Mouse (Mus musculus): ENCODE measurements around the gene Tmem210.

Tmem210 gene

DNA sequence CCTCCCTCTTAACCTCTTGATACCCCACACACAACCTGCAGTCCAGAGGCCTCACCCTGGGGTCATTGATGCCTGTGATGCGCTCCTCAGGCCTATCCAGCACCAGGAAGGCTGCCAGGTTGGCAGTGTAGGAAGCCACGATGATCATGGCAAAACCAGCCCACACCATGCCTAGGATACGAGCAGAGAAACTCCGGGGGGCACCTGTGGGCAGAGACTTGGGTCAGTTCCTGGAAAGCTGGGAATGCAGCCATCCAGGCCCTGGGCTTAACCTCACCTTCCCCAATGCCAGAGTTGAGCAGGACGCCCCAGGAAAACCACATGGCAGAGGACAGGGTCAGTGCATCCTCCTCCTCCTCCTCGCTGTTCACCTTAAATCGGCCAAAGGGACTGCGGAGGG lies 9.1 kb downstream of the Tmem210 start:
- no peak for DNase-seq (ENCODE audit: low read depth)

DNA sequence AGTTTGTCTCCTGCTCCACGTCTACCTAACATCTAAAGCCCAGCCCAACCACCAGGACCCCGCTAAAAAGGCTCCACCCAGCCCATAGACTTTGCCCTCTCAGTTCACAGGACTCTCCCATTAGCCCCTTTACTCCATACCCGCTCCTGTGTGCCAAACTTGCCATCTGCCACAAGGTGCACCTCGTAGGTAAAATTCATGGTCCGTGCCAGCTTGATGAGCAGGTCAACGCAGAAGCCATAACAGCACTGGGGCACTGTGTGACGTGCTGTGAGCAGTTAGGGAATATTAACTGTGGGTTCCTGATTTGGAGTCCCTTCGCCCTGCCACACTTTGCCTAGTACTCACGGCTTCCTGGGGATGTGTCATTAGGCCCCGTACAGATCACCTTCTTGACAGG lies 10.1 kb downstream of the Tmem210 start:
- DNase-seq (ENCODE audit: low read depth) = no peak

DNA sequence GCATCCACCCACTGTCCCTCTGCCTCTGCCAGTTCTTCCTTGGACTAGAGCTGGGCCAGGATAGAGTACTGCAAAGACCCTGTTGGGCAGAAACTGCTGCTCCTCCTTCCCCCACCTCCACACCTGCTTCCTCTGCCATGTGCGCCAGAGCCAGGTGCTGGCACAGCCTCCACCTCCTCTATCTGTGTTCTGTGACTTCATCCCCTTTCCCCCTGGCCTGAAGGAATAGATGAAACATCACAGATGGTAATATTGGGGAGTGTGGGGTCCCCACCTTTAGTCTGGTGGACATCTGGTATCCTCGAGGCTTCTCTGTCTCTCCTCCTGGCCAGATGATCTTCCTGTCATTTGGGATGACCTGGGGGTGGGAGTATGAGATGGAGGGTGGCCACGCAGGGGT lies 15.5 kb downstream of the Tmem210 start:
- DNase-seq (ENCODE audit: low read depth) = no peak

DNA sequence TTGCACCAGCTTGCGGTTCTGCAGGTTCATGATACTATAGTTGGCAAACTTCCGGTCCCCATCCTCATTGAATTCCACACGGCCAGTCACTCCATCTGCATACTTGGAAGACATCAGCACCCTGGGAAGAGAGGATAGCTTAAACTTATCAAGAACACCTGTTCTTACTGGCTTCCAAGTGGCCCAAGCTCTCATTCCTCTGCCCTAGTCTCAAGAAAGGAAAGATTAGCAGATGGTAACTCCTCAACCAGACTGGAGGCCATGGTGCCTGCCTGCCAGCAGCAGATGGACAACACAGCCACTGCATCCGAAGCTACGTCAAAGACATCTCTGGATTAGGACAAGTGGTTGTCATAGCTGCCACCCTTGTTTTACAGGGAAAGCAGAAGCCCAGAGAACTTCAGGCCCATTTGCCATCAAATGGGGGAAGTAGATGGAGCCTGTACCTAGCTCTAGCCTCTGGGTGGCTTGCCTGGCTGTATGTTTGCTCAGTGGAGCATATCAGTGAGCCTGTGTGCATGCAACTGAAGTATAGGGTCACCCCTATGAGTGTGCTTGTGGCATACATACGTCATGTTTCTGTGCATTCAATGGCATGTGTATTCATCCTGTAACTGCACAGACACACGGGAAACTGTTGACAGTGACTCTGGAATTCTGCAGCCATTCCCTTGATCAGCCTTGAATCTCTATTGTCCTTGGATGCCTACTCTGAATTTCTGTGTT lies 16.1 kb downstream of the Tmem210 start:
- no peak for DNase-seq (ENCODE audit: low read depth)

DNA sequence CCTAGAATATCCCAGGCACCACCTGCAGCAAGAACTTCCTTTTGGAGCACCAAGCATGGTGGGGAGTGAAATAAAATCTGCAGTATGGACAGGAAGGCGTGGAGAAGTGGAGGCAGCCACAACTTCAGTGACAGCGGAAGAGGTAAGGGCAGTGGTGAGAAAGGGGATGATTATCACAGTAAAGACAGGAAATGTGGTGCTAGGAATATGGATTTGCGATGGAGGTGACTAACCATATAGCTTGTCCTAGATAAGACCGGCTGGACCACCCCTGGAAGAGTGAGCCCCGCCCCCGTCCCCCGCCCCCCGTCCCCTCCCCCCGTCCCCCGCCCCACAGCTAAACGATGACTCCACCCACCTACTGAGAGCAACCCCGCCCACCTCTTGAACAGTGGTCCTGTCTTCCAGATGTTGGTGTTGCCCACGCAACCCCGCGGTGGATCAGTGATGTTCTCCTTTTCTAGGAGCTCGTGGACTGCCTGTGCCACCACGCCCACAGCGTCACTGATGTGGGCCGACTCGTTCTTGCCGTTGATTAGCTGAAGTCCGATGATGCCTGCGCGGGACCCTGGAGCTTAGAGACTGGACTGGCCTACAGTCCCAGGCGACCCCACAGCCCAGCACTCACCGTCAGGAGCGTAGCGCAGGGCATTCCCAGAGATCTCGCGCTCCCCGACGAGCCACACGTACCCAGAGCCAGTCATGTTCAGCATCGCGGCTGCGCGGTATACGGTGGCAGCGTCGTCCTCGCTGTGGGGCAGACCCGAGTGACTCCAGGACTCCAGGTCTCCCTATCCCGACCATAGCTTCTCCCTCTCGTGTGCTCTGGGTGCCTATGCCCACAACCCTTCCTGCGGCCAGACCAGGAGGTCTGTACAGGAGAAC lies 17.0 kb downstream of the Tmem210 start:
- peak; percentile 36 for DNase-seq (ENCODE audit: low read depth)

DNA sequence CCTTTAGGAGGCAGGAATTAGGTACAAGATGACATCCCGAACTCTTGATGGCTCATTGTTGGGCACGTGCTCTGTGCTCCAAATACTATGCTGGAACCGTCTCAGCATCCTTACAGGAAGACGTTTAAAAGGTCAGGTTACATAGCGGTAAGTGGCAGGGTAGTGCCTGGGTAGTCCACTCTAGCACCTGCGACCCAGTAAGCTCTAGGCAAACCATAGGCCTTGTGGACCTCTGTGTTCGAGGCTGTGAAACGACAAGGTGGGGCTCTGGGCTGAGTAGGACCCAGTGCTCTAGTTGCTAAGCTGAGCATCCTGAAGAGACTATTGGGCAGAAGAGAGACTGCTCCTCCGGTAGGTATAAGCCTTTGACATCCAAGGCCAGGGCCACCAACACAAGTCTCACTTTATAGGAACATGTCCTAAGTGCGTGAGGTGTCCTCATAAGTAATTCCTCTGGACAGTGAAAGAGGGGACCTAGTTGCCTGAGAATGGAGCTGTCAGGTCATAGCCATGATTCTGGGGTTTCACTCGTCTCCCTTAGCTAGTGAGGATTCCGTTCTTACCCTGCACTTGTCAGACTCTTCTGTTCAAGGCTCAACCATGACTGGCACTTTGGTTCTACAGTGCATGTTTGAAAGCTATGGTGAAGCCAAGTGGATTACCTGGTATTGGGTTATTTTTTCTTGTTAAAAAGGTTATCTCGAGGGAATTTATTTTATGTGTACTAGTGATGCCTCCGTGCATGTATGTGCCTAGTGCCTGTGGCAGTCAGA lies 17.8 kb downstream of the Tmem210 start:
- no peak for DNase-seq (ENCODE audit: low read depth)

DNA sequence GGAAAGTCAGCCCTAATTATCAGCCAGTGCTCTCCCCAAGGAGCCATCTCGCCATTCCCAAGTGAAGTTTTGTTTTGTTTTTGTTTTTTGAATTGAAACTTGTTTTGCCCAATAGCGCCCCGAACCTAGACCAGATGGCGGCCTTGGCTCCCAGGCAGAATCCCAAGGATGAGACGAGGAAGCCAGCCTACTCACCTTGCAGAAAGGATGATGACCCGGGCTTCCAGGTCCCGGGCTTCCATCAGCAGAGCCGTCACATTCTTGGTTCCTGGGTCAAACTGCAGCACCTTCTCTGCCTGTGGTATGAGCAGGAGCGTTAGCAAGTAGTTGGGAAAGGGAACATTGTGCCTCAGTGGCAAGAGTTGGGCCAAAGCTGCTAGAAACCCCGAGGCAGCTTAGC lies 22.2 kb downstream of the Tmem210 start:
- DNase-seq (ENCODE audit: low read depth) = no peak

DNA sequence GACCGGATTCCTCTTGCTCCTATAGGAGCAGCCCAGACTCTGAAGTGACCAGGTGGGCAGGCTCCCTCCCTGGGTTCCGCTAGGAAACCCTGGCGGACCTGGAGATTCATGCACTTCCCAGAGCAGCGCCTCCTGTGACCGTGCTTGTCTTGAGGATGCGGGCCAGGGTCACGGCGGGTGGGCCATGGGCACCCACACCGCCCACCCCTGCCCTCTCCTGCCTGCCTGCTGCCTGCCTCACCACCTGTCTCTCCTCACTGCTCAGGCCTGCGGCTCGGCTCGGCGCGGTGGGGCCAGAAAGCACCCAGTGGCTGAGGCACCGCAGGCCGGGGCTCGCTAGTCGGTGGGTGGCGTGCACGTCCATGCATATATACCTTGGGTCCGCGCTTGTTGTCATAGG lies 23.0 kb downstream of the Tmem210 start:
- DNase-seq (ENCODE audit: low read depth) = no peak

DNA sequence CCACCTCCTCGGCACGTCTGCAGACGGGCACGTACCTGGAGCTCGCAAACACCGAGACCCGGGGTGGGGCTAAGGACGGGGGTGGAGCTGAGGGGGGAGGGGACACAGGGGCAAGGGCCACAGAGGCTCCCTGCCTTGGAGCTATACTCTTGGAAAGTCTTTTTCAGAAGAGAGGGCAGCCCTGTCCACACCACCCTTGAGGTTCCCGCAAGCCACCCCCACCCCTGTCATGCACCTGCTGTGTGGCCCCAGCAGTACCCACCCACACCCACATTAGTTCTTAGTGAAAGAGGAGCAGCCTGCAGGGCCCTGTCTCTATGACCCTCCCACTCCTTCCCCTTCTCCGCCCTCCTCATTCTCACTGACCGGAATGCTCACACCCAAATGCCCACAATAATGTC lies 23.5 kb downstream of the Tmem210 start:
- DNase-seq (ENCODE audit: low read depth) = no peak

DNA sequence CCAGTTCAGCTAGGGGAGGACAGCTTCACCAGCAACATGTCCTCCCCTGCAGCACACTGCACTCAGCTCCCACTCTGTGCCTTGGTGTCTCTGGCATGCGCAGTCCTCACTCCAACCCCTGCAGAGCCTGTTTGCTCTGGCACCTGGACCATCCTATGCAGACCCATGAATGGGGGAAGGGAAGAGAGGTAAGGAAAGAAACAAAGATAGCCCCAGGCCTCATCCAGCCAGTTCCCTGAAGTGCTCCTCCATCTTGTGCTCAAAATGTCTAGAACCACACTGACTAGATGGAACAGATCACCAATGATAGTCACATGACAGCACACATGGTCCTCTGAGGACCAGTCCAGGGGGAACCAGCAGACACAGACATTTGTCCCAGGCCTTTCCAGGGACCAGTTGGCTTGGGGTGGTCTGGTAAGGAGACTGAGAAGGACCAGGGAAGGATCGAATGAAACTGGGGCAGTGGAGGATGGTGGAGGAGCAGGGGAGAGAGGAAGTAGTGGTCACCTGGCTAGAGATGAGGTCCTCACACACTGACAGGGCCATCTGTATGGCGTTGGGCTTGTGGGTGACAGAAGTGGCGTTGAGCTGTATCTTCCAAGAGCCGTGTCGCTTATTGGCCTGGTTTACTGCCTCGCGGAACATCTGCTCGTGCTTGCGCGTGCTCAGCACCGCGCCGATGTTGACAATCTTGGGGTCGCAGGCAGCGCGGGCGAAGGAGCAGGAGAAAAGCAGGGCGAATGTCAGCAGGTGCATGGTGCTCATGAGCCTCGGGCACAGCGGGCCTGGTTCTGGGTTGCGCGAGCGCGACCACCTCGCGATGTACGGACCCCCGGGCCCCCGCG lies 30.4 kb downstream of the Tmem210 start:
- DNase-seq (ENCODE audit: low read depth) = no peak

DNA sequence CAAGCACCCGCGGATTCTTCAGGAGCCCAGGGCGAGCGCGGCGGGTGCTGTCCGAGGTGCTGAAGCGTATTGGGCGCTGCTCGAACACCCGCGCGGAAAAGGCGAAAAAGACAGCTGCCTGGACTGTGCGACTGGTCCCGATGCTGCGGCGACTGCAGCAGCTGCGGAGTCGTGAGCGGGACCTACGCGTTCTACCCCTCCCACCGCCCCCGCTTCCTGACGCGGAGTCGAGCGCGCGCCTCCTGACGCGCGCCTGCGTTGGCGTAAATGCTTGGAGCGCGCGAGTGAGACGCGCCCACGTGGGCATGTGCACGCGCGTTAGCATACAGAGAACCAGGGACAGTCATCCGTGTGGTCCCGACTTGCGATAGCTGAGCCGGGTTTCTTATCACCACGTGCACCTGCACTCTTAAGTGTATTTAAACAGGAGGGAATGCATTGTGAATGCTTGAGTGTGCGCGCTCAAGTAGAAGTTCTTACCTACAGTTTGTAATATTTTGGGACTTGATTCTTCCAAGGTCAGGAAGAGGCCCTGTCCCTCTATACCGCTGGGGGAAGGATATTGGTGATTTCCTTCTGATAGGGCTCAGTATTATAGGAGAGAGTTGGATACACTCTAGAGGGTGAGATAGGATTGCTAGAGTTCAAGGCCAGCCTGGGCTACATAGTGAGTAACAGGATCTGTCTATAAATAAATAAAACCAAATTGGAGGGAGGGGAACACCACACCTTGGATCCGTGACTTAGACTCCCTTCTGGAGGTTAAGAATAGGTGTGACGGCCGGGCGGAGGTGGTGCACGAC lies 31.2 kb downstream of the Tmem210 start, which contains the start of gene Grin1:
TSS of gene Grin1 (minus strand) at position 217 of the 803 bp plus-strand sequence.
- peak; percentile 71 for DNase-seq (ENCODE audit: low read depth)

DNA sequence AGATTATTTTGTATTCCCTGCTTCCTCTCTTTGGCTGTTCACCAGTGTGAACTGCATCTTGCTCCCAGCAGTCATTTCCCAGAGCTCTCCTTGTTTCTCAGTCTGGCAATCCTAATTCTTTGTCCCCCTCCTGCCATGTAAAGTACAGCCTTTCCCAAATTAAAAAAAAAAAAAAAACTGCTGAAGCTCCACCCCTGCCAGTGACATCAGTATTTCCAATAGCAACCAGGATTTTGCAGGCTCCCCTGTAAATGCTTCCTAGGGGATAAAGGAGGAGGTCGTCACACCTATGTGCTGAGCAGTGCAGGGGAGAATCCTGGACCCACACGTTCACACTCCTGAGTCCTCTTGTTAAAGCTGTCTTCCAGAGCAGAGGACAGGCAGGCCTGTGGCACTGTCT lies 32.1 kb downstream of the Tmem210 start:
- no peak for DNase-seq (ENCODE audit: low read depth)

DNA sequence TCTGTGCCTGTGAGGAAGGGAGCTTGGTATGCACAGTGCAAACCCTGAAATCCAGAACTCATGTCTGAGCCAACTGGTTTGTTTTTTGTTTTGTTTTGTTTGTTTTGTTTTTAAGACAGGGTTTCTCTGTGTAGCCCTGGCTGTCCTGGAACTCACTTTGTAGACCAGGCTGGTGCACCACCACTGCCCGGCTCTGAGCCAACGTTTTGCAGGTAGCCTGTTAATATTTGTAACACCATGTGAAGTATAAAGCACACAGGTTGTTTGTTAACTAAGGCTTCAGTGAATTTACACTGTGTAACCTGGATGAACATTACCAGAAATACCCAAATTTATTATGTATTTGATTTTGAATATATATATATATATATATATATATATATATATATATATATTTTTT lies 38.1 kb downstream of the Tmem210 start:
- DNase-seq (ENCODE audit: low read depth) = no peak

DNA sequence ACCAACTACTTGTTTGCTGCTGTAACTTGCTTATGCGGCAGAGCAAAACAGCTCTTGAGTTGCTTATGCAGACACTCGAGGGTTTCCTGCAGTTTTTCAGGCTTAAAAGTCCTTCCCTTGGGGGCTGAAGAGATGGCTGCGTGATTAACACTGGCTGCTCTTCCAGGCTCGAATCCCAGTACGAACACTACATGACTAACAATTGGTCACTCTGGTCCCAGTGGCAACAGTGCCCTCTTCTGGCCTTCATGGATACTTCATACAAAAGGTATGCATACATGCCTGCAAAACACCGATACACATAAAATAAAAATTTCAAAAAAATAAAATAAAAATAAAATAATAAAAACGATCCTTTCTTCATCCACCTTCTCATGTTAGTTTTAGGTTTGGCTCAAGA lies 40.5 kb downstream of the Tmem210 start:
- peak; percentile 63 for DNase-seq (ENCODE audit: low read depth)

DNA sequence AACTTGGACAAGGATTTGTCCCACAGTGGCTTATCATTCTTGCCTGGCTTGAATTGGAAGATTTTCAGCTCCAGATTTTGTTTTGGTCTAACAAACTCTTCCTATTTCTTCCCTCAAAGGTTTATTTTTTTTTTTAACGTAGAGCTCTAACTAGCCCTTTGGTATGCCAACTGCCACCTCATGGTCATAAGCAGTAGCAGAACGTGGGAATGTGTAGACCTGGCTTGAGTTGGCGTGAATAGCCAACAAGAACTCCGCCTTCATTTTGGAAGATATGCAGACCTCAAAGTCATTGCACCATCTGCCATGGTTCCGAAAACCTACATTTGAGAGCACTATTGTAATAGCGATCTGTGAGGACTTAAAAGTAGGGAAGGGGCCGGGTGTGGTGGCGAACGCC lies 43.5 kb downstream of the Tmem210 start:
- DNase-seq (ENCODE audit: low read depth) = no peak

DNA sequence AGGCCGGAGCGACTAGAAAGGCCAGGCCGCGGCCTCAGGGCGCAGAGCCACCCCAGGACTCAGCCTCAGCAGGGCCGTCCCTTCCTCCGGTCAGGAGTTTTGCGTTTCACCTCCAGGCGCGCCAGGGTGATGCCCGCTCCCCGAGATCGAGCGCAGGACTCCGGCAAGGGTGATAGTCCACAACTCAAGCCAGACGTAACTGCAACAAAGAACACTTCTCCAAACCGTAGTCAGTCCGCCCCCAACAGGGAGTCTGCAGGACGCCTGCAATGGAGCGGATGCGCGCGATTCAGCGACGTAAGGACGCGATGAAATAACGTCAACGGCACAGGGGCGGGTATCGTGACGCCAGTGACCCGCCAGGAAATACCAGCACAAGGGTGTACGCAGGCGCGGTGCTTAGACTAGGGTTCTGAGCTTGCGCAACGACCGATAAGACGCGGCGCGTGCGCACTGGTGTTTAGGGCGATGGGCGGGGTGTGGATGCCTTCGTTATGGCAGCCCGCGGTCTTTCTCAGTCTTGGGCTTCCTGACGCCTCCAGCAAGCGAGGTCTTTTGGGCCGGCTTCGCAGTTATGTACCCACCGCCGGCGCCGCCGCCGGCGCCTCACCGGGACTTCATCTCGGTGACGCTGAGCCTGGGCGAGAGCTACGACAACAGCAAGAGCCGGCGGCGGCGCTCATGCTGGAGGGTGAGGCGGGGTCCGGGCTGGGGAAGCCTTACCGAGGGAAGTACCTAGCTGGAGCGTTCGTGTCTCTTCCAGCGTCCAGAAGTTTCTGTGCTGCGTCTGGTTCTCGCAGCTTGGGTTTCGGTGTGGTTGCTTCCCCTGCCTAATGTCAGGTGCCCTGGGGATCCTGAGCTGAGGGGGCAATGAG lies 44.6 kb downstream of the Tmem210 start, which contains the start of gene Man1b1:
TSS of gene Man1b1 (plus strand) at position 53 of the 875 bp plus-strand sequence.
- DNase-seq (ENCODE audit: low read depth) = peak; percentile 100

DNA sequence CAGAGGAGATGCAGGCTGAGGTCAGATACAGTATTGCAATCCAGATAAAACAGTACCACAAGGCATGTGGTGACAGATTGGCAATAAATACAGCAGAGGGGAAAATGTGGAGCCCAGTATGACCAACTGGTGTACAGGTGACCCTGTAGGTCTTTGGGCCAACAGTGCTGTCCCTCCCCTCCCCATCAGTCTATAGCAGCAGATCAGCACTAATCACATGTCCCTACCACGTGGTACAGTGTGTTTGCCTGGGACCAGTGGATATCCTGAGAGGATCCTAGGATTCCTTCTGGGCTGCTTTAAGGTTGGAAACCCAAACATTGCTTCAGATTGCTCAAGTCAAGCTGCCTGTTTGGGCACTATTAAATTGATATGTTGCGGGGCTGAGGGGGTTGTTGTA lies 45.6 kb downstream of the Tmem210 start:
- DNase-seq (ENCODE audit: low read depth) = no peak

DNA sequence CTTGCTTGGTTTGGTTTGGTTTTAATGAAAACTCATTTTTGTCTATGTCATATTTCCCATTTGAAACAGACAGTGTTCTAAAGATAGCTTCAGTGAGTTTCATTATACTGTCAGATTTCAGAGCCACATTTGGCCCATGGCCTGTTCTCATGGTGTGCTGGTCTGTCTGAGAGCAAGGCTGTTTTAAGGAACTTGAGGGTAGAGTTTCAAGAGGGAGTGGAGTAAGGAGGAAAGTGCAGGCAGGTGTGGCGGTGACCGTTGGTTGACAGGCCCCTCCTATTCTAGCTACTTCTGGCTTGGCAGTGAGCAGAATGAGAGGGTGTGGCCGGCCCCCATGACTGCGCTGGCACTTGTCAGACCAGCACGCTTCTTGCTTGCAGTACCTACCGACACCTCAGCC lies 50.4 kb downstream of the Tmem210 start:
- no peak for DNase-seq (ENCODE audit: low read depth)

Measured in c-Kit-positive CD71-negative TER-119-negative erythroid progenitor cells, embryonic 14.5 days (primary cell).